Mouse (Mus musculus): ENCODE measurements at regions not wholly inside any gene's neighbourhood (a gene's known extent, or its start where the extent isn't known, plus 50 kb on each side); places are given as distances from the start of the nearest gene placed in this dataset.
A peak's percentile ranks its signal among the peaks of the same experiment; 100 is the strongest.

DNA sequence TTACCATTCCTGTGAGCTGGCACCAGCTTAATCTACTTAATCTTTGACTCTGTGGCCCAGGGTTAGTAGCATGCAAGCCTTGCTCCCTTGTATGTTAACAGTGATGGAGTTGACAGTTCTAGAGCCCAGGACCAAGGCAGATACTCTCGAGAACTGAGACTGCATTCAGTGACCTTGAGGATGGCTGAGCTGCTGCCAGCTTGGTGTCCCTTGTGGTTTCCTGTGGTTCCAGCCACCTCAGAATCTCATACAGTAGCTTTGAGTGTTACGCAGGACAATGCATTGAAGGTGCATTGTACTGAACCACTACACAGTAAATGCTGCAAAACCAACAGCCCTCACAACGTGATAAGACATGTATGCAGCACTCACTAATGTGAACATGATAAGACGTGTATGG lies 90.6 kb downstream of the Zfp706 start:
- DNase-seq (ENCODE audit: low spot score) = no peak

DNA sequence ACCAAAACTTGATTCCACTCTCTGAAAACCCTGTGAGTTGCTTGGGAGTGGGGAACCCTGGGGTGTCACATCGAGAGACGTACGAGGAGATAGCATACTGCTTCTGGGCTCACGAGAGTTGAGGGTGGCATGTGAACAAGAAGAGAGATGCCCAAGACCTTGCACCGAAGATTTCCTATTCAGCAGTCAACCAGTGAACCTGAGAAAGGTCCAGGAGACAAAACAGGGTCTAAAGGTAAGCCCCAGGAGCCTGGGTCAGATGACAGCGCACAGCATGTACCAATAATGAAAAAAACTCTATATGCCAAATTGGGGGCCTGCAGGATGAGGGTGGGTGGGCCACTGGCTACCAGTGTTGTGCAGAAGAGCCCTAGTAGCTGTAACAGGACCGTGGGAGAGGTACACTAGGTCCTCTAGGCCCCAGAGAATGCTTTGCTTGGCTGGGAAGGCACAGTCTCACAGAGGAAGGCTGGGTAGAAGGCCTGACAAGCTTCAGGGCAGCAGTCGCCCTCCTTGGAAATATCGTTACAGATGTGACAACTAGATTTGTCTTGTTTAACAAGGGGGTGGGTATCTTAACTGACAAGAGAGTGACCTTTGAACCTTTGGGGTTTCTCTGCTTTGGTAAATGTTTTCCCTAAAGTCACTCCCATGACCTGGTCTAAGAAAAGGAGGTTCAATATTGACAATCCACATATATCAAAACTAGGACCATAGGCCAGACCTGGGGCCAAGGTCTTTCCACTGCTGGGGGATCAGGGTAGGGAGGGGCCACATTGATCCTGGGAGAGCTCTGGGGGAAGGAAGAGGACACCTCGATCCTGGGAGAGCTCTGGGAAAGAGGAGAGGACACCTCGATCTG lies 93.1 kb downstream of the Zfp706 start:
- no peak for DNase-seq (ENCODE audit: low spot score)

DNA sequence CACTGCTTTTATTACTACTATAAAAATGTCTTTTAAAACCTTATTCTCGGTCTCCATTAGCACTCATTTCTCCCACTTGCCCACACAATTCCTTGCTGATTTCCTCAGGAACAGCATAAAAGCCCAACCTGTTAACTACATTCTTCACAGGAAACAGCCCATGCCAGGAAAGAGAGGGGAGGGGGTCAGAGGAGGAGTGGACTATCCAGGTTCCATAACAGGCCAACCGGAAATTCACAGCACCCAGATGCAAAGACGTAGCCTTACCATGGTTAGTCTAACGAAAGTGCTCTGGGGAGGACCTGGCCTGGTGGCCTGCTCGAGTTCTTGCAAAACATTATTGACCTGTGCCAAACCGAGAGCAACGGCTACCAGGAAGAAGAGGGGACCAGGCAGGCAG lies 94.3 kb downstream of the Zfp706 start:
- DNase-seq (ENCODE audit: low spot score) = no peak

DNA sequence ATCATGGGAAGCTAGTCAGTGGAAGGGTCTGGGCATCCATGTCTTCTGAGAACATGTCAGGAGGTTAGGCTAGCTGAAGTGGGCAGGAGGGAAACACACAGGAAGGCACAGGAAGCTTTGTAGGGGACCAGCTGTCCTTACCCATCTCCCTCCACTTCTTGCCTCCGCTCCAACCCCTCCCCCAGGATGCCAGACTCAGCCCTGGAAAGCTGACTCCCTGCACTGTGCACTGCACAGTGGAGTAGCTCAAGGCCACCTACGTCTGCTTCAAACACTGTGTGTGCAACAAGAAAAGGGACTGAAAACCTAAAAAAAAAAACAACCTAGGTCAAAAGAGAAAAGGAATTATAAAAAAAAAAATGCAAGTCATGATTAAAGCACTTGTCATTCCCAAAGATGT lies 97.3 kb downstream of the Zfp706 start:
- no peak for DNase-seq (ENCODE audit: low spot score)

DNA sequence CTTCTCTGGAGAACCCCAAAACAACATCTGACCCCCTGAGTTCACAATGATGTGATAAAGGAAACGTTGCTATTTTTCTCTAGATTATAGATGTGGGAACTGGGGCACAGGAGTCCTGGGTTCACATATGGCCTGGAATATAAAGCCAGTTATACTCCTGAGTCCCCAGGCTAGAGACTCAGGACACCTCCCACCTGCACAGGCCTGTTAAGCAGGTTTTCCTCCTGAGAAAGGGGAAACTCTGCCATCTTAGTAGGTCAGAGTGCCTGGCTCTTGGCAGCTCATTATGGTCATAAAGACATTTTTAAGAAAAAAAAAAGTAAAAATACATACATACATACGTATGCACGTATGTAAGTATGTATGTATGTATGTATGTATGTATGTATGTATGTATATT lies 98.1 kb downstream of the Zfp706 start:
- DNase-seq (ENCODE audit: low spot score) = no peak

DNA sequence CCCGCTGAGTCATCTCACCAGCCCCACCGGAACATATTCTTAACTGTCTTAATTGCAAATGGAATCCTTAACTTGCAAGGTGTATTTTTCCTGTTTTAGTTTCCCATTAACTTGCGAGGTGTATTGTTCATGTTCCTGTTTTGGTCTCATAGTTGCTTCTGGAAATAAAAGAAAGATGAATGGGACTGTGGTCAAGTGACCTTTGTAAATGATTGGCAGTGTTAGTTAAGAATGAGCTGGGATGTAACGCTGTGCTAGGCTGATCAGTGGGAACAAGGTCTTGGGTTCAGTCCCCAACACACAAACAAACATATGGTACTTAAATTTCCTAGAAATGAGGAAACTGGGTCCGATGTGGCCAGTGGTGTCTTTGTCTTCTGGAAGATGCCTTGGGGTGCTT lies 100.8 kb downstream of the Zfp706 start:
- DNase-seq (ENCODE audit: low spot score) = no peak

DNA sequence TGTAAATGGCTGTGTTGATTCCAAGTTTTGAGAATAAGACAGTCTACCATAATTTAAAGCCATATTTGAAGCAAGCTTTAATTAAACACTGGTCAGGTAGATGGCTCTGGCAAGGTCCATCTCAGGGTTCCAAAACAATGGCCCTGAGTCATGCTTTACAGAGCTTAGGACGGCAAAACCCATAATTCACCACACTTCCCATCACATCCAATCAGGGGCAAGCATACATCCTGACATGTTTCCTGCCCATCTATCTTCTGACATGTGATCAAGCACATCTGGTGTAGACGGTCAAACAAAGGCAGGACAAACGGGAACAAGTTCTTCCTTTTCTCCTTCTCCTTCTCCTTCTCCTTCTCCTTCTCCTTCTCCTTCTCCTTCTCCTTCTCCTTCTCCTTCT lies 101.5 kb downstream of the Zfp706 start:
- DNase-seq (ENCODE audit: low spot score) = no peak

DNA sequence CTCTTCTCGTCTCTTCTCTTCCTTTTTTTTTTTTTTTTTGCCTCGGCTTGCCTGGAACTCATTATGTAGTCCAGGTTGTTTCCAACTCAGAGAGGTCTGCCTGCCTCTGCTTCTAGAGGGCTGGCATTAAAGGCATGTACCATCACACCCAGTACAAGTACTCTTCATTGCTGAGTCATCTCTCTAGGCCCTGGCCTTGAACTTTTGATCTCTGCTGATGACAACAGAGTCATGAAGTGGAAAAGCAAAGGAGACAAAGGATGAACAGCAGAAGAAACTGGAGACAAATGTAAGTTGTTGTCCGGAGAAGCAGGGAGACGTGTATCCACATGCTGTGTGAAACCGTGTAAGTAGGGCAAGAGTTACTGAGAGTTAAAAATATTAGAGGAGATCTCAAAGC lies 103.7 kb downstream of the Zfp706 start:
- DNase-seq (ENCODE audit: low spot score) = no peak

DNA sequence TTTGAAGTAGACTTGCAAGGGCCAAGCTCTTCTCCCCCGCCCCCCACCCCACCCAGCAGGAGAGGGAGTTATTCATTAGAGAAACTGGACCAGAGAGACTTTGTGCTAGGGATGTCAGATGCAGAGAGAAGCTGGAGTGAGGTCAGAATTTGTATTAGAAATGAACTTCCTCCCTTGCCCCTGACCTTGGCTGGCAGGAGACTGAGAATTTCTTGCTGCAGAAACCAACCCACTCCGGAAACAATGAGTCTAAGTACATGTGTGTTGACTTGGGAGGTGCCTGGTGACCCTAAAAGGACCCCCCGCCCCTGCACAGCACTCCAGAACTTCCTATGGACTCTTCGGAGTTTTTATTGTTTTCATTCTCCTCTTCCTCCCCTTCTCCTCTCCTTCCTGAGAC lies 104.3 kb downstream of the Zfp706 start:
- DNase-seq (ENCODE audit: low spot score) = no peak

DNA sequence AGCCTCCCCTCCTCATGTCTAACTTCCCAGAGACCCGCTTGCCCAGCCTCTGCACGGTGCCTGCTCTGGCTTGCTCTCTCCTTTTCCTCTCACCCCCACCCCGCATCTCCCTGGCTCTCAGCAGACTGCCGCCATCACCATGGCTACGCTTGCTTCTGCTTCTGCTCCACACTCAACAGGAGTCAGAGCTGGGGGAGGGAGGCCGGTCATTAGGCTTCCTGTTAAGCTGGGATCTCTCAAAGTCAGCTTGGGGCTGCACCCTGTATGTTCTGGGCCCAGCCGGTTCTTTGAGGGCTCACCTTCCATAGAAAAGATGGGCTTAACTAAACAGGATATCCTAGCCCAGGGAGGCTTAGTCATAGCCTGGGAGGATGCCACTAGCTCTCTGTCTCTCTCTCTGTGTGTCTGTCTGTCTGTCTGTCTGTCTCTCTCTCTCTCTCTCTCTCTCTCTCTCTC lies 105.7 kb downstream of the Zfp706 start:
- peak; percentile 70 for DNase-seq (ENCODE audit: low spot score)

DNA sequence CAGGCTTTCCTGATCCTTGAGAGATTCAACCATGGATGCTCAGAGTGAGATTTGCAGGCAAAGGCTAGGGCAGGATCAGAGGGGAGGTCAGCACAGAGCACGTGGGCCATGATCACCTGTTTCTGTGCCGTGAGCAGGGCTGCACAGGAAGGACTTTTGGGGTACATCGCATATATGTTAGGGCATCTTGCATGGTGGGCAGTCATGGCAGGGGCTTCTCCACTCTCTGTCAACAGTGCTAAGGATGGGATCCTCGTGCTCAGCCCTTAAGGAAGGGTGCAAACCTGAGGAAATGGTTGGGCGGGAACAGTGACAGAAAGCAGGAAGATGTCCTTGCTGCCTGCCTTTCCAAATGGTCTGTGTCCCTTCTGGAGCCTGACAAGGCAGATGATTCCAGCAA lies 106.2 kb downstream of the Zfp706 start:
- no peak for DNase-seq (ENCODE audit: low spot score)

DNA sequence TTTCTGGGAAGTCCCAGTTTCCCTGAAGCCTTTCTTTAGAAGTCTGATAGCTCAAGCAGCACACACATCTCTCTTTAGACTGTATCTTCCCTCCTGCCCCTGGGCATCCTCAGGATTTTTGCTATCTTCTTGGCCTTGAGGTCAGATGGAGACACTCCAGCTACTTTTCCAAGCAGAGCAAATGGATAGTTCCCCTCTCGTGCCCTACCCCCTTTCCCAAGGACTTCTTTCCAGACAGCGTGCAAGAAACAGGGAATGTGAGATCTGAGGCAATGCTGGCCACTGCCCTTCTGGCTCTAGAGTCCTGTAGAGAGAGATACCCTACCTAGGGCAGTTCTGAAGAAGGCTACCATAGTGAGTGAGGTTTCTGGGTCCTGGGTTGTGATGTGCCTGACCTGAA lies 106.6 kb downstream of the Zfp706 start:
- no peak for DNase-seq (ENCODE audit: low spot score)

DNA sequence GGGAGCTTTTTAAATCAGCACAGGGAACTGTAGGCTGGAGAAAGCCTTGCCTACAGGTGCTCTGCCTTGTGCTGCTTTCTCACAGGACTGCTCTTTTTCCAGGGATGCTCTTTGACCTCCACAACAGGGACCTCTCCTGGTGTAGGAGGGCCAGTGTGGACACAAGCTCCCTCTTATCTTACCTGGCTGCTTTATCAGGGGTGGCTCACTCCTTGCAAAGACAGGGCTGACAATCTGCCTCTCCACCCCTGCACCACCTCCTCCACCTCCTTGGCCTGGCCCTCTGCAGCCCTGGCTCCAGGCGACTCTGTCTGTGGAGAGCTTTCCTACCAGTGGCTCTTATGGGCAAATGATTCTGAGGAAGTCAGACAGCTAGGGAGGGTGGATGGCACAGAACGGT lies 107.7 kb downstream of the Zfp706 start:
- no peak for DNase-seq (ENCODE audit: low spot score)

DNA sequence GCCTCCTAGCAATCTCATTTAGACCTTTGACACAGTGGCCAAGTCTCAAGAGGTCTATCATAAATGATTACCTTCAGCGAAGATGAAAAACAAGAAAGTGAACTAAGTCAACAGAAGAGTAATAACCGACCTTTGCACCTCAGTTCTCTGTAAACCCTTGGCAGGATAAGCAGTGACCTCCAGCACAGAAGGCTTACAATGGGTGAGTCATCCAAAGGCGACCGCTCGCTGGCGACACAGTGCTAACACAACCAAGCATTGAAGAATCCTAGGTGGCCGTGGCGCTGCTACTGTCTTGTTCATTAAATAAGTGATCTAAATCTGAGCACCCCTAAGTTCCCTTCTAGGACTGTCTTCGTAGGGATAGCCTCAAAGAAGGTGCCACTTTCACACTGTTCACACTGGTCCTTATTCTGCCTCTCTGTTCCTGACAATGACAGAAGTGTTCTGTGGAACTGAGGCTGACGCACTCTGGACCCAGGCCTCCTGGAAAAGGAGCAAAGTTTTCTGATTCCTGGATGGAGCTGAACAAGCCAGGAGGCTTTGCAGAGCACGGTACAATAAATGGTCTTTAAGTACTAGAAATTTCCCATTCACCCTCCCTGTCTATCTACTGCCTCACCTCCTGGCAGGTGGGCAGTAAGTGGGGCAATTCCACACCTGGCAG lies 108.6 kb downstream of the Zfp706 start:
- no peak for DNase-seq (ENCODE audit: low spot score)

DNA sequence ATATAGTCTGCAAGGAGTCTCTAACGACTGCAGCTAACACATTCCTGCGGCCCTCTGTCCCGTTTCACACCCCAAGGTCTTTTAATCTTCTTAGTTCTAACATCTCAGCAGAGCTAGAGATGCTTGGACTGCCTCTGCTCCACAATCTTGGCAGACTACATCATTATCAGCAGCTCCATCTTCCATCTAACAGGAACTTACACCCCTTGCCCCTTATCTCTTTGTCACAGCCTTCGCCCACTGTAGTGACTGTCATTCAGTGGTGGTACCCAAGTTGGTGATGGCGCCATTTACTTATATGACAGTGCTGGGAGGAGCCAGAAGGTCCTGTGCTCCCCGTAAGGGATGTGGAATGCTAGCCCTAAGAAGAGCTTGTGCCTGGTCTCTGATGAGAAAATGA lies 109.2 kb downstream of the Zfp706 start:
- no peak for DNase-seq (ENCODE audit: low spot score)

DNA sequence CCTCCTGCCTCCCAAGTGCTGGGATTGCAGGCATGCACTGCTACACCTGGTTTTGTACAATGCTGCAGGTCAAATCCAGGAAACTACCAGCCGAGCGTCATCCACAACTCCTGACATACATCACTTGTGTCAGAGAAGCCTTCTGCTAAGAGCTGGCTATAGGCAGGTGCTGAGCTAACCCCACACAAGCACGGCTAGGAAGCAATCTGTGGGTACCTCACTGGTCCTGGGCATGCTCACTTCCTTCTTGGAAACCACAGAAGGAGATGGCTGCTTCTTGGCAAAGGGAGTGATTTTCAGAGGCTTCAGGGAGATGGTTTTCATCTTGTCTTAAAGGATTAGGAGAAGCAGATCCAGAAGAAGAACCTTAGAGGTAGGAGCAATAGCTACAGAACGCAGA lies 111.3 kb downstream of the Zfp706 start:
- DNase-seq (ENCODE audit: low spot score) = no peak

DNA sequence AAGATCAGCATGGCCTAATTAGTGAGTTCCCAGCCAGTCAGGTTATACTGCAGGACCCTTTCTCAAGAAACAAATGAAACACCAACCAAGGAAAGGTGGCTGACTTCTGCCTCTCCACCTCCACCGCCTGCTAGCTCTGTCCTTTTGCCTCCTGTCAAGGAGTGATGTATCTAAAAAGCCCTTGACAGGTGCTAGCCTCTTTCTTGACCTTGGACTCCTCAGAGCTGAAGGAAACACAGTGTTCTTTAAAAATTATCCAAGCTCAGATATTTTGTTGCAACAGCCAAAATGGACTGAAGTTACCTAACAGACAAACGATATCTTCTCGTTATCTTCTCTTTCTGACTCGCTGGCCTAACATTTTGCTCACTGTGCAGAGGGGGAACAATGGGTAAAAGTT lies 112.5 kb downstream of the Zfp706 start:
- no peak for DNase-seq (ENCODE audit: low spot score)

DNA sequence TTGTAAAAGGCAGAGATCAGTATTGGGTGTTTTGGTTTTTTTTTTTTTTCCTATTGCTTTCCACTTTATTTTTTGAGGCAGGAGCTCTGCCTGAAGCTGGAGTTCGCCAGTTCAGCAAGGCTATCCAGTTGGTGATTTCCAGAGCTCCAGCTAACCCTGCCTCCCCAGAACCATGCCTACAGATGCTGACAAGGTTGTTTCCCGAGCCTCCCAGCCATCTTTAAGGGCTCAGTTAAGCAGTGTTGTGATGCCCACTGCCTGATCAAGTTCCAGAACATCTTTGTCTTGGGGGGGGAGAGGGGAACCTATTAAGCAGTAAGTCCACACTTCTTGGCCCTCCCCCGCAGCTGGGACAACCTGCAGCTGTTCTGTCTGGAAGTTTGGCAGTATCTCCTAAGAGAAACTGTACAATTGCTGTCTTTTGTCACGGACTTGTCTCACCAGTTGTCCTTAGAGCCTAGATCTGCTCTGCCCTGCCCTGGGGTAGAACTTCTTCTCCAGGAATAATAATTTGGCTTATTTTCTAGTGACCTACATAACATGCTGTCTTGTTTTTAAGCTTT lies 114.1 kb downstream of the Zfp706 start:
- no peak for DNase-seq (ENCODE audit: low spot score)

DNA sequence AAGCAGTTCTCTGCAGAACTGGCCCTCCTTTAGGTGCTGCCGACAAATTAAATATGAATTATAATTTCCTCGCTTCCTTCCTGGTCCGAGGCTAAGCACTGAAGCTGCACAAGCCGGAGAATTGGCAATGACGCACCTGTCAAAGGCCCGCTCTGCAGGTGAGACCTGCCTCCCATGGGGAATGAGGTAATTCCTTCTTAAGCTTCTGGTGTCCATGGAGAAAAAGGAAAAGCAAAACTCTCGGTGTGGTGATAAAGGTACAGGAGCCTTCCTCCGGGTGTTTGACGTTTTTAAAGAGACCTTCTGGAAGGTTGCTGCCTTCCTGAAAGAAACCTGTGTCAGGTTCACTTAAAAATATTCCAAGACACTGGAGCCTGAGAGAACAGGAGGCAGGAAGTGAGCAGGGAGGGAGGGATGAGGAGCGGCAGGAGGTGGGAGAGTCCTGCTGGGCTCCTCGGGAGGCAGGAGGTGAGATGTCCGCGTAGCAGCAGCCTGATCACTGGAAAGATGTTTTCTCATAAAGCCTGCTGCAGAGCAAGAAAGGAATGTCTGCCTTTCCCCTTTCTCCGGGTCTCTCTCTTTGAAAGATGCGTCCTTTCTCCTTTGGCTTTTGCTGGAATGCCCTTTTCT lies 114.9 kb downstream of the Zfp706 start:
- no peak for DNase-seq (ENCODE audit: low spot score)

DNA sequence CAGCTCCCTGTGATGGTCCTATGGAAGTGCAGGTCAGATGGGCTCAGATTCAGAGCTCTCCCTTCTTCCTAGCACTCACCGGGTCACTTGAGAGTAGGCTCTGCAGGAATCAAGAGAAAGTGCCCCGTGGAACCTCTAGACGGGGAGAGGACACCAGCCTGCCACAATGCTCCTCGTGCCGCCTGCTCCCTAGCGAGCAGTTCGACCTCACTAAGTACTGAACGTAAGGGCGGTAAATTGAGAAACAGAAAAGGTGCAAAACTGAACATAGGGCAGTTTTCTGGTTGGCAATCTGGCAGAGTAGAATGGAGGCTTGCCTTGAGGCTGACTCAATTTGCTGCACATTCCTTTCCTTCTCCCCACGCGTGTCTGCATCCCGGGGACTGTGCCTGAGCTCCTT lies 115.7 kb downstream of the Zfp706 start:
- no peak for DNase-seq (ENCODE audit: low spot score)

DNA sequence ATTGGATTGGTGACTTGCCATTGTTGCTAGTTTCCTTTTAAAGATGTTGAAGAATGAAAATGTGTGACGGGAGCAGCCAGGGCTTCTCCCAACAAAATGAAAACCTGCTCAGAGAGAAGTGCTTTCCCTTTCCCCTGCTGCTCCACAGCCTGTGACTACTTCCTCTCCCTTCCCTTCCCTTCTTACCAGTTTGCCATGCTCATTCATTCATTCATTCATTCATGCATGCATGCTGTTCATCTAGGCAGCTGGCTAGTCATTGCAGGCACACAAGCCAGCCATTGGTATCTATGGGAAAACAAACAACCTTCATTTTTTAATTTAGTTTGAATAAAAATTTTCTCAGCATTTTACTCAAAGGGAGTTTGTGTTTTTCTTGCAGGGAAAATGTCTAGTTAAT lies 116.3 kb downstream of the Zfp706 start:
- DNase-seq (ENCODE audit: low spot score) = no peak

DNA sequence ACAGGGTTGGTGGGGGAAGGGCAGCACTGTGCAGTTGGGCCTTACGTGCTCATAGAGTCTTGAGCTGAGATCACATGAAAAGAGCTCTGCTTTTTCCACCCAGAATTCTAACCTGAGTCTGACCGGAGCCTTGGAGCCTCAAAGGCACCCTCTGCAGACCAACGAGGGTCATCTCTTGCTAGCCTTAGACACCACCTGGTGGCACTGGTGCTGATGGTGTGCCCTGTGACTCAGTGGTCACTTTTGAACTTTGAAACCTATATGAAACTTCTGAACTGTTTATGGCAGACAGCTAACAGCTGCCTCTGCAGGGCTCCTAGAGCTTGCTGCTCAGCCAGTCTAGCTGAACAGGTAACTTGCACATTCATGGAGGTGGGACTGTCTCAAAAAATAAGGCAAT lies 118.5 kb downstream of the Zfp706 start:
- DNase-seq (ENCODE audit: low spot score) = no peak
